Mouse (Mus musculus) midbrain, postnatal 0 days (tissue): ENCODE data around the gene Cabin1. TPM values are rescaled to one million over a fixed set of nuclear protein-coding genes. Genes with fewer than 3 reads are reported as not detected.
A peak's percentile ranks its signal among the peaks of the same experiment; 100 is the strongest.

Experiments
- ATAC-seq: fragments of 200-750 bp; cut with Nextera tagmentation; 2 replicates; pipeline ENCODE4 v1.8.0; 2017; ENCODE audit warnings: moderate number of reproducible peaks, mild to moderate bottlenecking, moderate TSS enrichment, moderate library complexity; ENCODE audit not compliant: low FRiP score
- DNase-seq: peaks from one replicate; pipeline ENCODE4 v3.0.0-alpha.2; 2015; ENCODE audit warnings: low spot score
- H3K27ac ChIP-seq: fragments of 300-500 bp; sonication (generic); 2 replicates; pipeline ENCODE4 v1.5.1; 2014; ENCODE audit warnings: low read depth, mild to moderate bottlenecking, low read length, mixed read lengths
- H3K27me3 ChIP-seq: fragments of 300-500 bp; sonication (generic); 2 replicates; pipeline ENCODE4 v1.6.1; 2014; ENCODE audit warnings: low read length, control low read depth, mixed read lengths; ENCODE audit not compliant: insufficient read depth
- H3K36me3 ChIP-seq: fragments of 300-500 bp; sonication (generic); 2 replicates; pipeline ENCODE4 v1.6.1; 2014; ENCODE audit warnings: low read length, control low read depth, mixed read lengths; ENCODE audit not compliant: insufficient read depth
- H3K4me1 ChIP-seq: fragments of 300-500 bp; sonication (generic); 2 replicates; pipeline ENCODE4 v1.6.1; 2014; ENCODE audit warnings: mild to moderate bottlenecking, control low read depth, antibody characterized with exemption, low read length, mixed read lengths; ENCODE audit not compliant: insufficient read depth
- H3K4me2 ChIP-seq: fragments of 300-500 bp; sonication (generic); 2 replicates; pipeline ENCODE4 v1.6.1; 2014; ENCODE audit warnings: low read depth, mild to moderate bottlenecking, low read length, mixed read lengths; ENCODE audit not compliant: poor library complexity, severe bottlenecking
- H3K4me3 ChIP-seq: fragments of 300-500 bp; sonication (generic); 2 replicates; pipeline ENCODE4 v1.5.1; 2014; ENCODE audit warnings: low read depth, mild to moderate bottlenecking, low read length, moderate library complexity
- H3K9ac ChIP-seq: fragments of 300-500 bp; sonication (generic); replicated peaks from 2 replicates; pipeline ENCODE4 v1.6.1; 2014; ENCODE audit warnings: mild to moderate bottlenecking, low read length, moderate library complexity, mixed read lengths; ENCODE audit not compliant: poor library complexity, severe bottlenecking
- H3K9me3 ChIP-seq: fragments of 300-500 bp; sonication (generic); 2 replicates; pipeline ENCODE4 v1.6.1; 2016; ENCODE audit warnings: low read length, control low read depth
- CTCF ChIP-seq: IDR thresholded peaks from 2 replicates; pipeline ENCODE4 v1.5.1; 2016; ENCODE audit warnings: antibody characterized with exemption, mild to moderate bottlenecking
- WGBS: fragments of 180-500 bp; shearing (Covaris S2); extraction: QIAGEN DNeasy Blood & Tissue Kit; methylation state at CpG from one replicate; pipeline ENCODE4 v1.1.7; 2014; 5-methylcytosine and 5-hydroxymethylcytosine counted together
- polyA plus RNA-seq: library from polyadenylated mRNA; unstranded; fragments of >200 nt; fragmentation: Nextera tagmentation; extraction: Ambion mirVana; gene quantifications from 2 replicates; pipeline ENCODE4 v1.2.1, GENCODE M21; 2015
- total RNA-seq: library from RNA; depleted of rRNA; stranded (reverse); fragments of >200 nt; gene quantifications from 2 replicates; pipeline ENCODE4 v1.2.3, GENCODE M21; 2014

Gene Cabin1
- total and polyA plus RNA-seq, 2 experiments from 2014 or later = 31.6 to 93.3 TPM

DNA sequence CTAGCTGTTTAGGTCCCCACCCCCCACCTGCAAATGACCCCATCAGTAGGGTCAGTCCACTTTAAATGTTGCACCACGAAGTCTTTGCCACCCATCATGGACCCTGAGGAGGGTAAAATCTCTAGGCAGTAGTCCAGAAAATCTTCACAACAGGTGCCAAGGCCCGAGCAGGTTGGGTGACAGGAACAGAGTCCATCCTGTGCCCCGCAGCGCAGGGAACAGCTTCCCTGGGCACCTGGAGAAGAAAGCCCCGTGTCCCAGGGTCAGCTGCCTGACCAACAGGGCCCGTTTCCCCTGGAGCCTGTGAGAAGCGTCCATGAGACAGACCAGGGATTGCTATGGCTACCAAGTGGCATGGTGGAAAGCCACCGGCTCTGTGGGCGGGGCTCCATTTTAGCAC is 121.7 kb downstream of the Cabin1 start:
- Histone ChIP-seq H3K9me3 (no peaks in the 10 kb centered on the region), H3K4me1 (no peaks in the 10 kb centered on the region), H3K9ac (no peak overlapping the region), H3K36me3 (peaks cover 11% of the 10 kb centered on the region), H3K27ac (no peak overlapping the region), H3K27me3 (no peaks in the 10 kb centered on the region), H3K4me2 (no peak overlapping the region), H3K4me3 (no peak overlapping the region)
- no peak for TF ChIP-seq CTCF
- no peak for DNase-seq
- no peak for ATAC-seq
- 81% methylated on average over 9 of the region's 9 CpGs for WGBS

DNA sequence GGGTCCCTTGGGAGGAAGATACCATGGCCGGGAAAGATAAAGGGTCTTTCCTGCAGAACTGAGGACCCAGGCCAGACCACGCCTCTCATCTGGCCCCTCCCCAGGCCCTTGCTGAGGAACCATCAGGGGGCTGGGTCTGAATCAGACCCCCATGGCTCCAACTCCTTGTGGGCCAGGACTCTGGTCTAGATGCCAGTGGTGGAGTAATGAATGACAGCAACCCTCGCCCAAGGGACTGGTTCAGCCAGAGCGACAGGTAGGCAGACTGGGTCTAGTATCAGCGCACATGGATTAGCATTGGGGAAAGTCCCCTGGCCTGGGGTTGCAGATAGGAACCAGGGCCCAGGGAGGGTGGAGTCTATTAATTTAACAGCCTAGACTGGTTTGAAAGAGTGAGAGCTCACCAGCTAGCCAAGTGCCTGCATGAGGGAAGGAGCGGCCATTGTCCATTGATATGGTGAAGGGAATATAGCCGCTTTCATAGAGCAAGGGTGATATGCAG is 122.4 kb downstream of the Cabin1 start:
- Histone ChIP-seq H3K27ac (no peak overlapping the region), H3K4me3 (no peak overlapping the region), H3K36me3 (peaks cover 8% of the 10 kb centered on the region; the same call in 1 of the 2 replicates), H3K4me1 (no peaks in the 10 kb centered on the region), H3K9me3 (no peaks in the 10 kb centered on the region), H3K27me3 (no peaks in the 10 kb centered on the region), H3K9ac (no peak overlapping the region), H3K4me2 (no peak overlapping the region)
- WGBS = 93% methylated on average over 7 of the region's 7 CpGs
- no peak for ATAC-seq
- no peak for DNase-seq
- no peak for TF ChIP-seq CTCF

DNA sequence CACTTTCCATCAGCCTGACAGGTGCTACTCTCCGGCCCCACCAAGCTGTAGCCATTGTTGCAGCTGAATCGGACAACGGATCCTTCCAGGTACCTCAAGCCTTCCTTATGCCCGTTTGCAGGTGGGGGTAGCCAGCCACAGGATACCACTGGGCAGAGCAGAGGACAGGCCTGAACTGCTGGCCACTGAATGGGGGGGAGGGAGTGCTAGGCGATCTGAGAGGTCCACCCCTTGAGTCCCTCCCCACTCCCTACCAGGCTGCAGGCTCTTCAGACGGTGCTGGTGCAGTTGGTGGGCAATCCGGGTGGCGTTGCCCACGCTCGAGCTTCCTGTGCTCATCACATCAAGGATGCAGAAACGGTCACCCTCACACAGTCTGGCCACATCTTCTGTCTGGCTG is 126.4 kb downstream of the Cabin1 start:
- TF ChIP-seq CTCF = no peak
- ATAC-seq = no peak

DNA sequence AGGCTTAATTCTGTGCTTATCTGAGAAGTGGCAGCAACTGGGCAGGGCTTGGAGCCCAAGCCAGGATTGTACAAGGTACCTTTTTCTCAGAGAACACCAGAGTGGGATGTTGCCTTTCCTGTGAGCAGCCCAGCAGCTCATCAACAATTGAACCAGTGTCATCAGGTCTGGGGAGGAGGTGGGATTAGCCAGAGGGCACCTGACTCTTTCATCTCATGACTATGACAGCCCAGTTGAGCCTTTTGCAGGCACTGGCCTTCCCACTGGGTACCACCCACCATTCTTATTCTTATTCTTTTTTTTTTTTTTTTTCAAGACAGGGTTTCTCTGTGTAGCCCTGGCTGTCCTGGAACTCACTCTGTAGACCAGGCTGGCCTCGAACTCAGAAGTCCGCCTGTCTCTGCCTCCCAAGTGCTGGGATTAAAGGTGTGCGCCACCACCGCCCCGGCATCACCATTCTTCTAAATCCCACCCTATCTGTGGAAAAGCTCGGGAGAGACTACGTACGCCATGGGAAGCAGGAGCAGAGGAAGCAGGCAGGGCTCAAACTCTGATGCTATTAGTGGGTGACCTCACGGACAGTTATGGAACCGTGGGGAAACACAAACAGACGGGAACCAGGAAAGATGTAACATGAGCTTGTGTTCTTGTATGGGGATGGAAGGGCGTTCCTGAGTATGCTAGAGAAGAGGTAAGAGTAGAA is 127.9 kb downstream of the Cabin1 start:
- TF ChIP-seq CTCF = no peak
- no peak for DNase-seq
- Histone ChIP-seq H3K4me1 (no peaks in the 10 kb centered on the region), H3K4me3 (no peak overlapping the region), H3K9me3 (no peaks in the 10 kb centered on the region), H3K4me2 (no peak overlapping the region), H3K9ac (no peak overlapping the region), H3K27me3 (no peaks in the 10 kb centered on the region), H3K36me3 (no peaks in the 10 kb centered on the region), H3K27ac (no peak overlapping the region)
- WGBS = 92% methylated on average over 11 of the region's 12 CpGs
- no peak for ATAC-seq

More for the DNA sequence above, 126.4 kb downstream of the Cabin1 start:
- Histone ChIP-seq H3K36me3 (no peaks in the 10 kb centered on the region), H3K4me1 (no peaks in the 10 kb centered on the region), H3K9ac (no peak overlapping the region), H3K27me3 (no peaks in the 10 kb centered on the region), H3K9me3 (no peaks in the 10 kb centered on the region), H3K4me2 (no peak overlapping the region), H3K4me3 (no peak overlapping the region), H3K27ac (no peak overlapping the region)
- 91% methylated on average over 11 of the region's 11 CpGs for WGBS
- DNase-seq = no peak

DNA sequence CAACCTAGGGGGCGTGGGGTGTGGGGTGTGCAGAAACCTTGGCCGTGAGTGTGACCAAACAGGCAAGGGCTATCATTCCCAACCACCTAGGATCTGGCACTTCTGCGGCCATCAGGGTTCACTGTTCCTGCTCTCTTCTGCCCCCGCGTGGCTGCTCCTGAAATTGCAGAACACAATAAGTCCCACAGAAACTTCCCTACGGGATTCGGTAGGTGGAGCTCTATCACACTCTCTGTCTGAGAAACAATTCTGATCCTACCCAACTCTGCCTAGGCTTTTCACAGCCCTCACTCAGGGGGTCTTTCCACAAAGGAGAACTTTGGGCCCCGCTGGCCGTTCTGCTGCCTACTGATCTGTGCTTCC is 128.5 kb downstream of the Cabin1 start:
- ATAC-seq = no peak
- Histone ChIP-seq H3K9ac (no peak overlapping the region), H3K27me3 (no peaks in the 10 kb centered on the region), H3K9me3 (no peaks in the 10 kb centered on the region), H3K4me1 (no peaks in the 10 kb centered on the region), H3K4me2 (no peak overlapping the region), H3K4me3 (no peak overlapping the region), H3K27ac (no peak overlapping the region), H3K36me3 (no peaks in the 10 kb centered on the region)
- TF ChIP-seq CTCF = peak; percentile 86
- WGBS = 5% methylated on average over 9 of the region's 9 CpGs
- DNase-seq = peak; percentile 79

DNA sequence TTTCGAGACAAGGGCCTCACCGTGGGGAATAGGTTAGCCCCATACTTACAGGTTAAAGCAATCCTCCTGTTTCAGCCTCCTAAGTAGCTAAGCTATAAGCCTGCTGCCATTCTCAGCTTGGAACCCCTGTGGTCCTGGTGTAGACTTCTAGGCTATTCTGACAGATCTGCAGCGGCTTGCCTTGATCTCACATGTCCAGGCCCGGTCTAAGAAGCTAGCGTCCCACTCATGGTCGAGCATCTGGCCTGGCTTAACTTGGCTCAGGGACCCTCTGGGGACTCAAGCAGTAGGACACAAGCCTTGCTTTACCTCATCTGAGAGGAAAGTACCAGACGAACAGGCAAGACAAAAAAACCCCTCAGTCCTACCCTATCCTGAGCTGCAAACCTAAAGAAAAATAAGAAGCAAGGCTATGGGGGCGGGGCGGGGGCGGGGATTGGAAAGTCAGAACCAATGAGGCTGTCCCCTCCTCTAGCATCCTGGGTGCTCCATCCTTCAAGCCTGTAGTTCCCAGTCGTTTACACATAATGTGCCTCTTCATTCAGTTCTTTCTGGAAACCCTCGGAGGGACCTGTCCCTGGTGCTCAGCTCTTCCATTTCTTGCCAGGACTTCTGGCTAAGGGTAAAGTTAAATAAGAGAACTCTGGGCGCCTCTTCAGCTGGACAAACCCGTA is 129.0 kb downstream of the Cabin1 start:
- H3K27ac ChIP-seq = no peak overlapping the region
- no peaks in the 10 kb centered on the region for H3K4me1 ChIP-seq
- no peak for TF ChIP-seq CTCF
- no peaks in the 10 kb centered on the region for H3K9me3 ChIP-seq
- H3K9ac ChIP-seq = no peak overlapping the region
- no peak overlapping the region for H3K4me3 ChIP-seq
- H3K27me3 ChIP-seq = no peaks in the 10 kb centered on the region
- no peaks in the 10 kb centered on the region for H3K36me3 ChIP-seq
- DNase-seq (no peak), ATAC-seq (no peak)
- no peak overlapping the region for H3K4me2 ChIP-seq
- WGBS = 67% methylated on average over 14 of the region's 14 CpGs
